Mouse (Mus musculus): ENCODE measurements around the gene Asxl1.

The Asxl1 gene

GRCm38 (mm10) chr2:153412563-153412962 lies 66.9 kb downstream of the Asxl1 start:
- DNase-seq (ENCODE audit: low spot score in 2 of 2) = no peak

- DNase-seq (ENCODE audit: low spot score in 2 of 2) = peak in 1 of 2 experiments; percentile 40
Observed at GRCm38 (mm10) chr2:153414607-153415006, 69.0 kb downstream of the Asxl1 start.

GRCm38 (mm10) chr2:153417841-153418240 lies 72.2 kb downstream of the Asxl1 start:
- DNase-seq (ENCODE audit: low spot score in 2 of 2) = no peak

GRCm38 (mm10) chr2:153418381-153418780 lies 72.8 kb downstream of the Asxl1 start:
- no peak for DNase-seq (ENCODE audit: low spot score in 2 of 2)

GRCm38 (mm10) chr2:153421233-153421632 lies 75.6 kb downstream of the Asxl1 start:
- no peak for DNase-seq (ENCODE audit: low spot score in 2 of 2)

- DNase-seq (ENCODE audit: low spot score in 2 of 2) = no peak
Observed at GRCm38 (mm10) chr2:153422051-153422450, 76.4 kb downstream of the Asxl1 start.

- no peak for DNase-seq (ENCODE audit: low spot score in 2 of 2)
Observed at GRCm38 (mm10) chr2:153423113-153423512, 77.5 kb downstream of the Asxl1 start.

GRCm38 (mm10) chr2:153424557-153424956 lies 78.9 kb downstream of the Asxl1 start:
- DNase-seq (ENCODE audit: low spot score in 2 of 2) = no peak

GRCm38 (mm10) chr2:153425124-153425844 lies 79.7 kb downstream of the Asxl1 start:
- DNase-seq (ENCODE audit: low spot score in 2 of 2) = no peak

GRCm38 (mm10) chr2:153425998-153426670 lies 80.5 kb downstream of the Asxl1 start:
- DNase-seq (ENCODE audit: low spot score in 2 of 2) = no peak

GRCm38 (mm10) chr2:153426931-153427330 lies 81.3 kb downstream of the Asxl1 start:
- DNase-seq (ENCODE audit: low spot score in 2 of 2) = no peak

GRCm38 (mm10) chr2:153428485-153428884 lies 82.9 kb downstream of the Asxl1 start:
- no peak for DNase-seq (ENCODE audit: low spot score in 2 of 2)

GRCm38 (mm10) chr2:153430571-153430970 lies 84.9 kb downstream of the Asxl1 start:
- DNase-seq (ENCODE audit: low spot score in 2 of 2) = no peak

GRCm38 (mm10) chr2:153432492-153432891 lies 86.9 kb downstream of the Asxl1 start:
- no peak for DNase-seq (ENCODE audit: low spot score in 2 of 2)

GRCm38 (mm10) chr2:153433859-153434258 lies 88.2 kb downstream of the Asxl1 start:
- DNase-seq (ENCODE audit: low spot score in 2 of 2) = no peak

- DNase-seq (ENCODE audit: low spot score in 2 of 2) = no peak
Observed at GRCm38 (mm10) chr2:153434880-153435831, 89.5 kb downstream of the Asxl1 start.

GRCm38 (mm10) chr2:153436641-153437305 lies 91.1 kb downstream of the Asxl1 start:
- DNase-seq (ENCODE audit: low spot score in 2 of 2) = no peak

GRCm38 (mm10) chr2:153437306-153437659 lies 91.7 kb downstream of the Asxl1 start:
- DNase-seq (ENCODE audit: low spot score in 2 of 2) = no peak

- DNase-seq (ENCODE audit: low spot score in 2 of 2) = no peak
Observed at GRCm38 (mm10) chr2:153440755-153441154, 95.1 kb downstream of the Asxl1 start.

GRCm38 (mm10) chr2:153441228-153441627 lies 95.6 kb downstream of the Asxl1 start:
- no peak for DNase-seq (ENCODE audit: low spot score in 2 of 2)

GRCm38 (mm10) chr2:153442720-153443119 lies 97.1 kb downstream of the Asxl1 start:
- no peak for DNase-seq (ENCODE audit: low spot score in 2 of 2)

Data from spleen, postnatal 14 days (tissue).